Mouse (Mus musculus) CH12.LX (cell line): ENCODE data around the gene Maml2.

ENCODE experiments used
- CTCF ChIP-seq, 2 experiments: IDR thresholded peaks in 1 of 2; conservative IDR thresholded peaks in 1 of 2; 2 replicates each; pipeline ENCODE4 v1.5.1; 2011 to 2012; ENCODE audit warnings: low read depth in 2 of 2, low read length in 2 of 2, improper control_type of control experiment in 1 of 2, inconsistent platforms in 1 of 2, mild to moderate bottlenecking in 1 of 2, moderate library complexity in 1 of 2
- EP300 ChIP-seq: IDR thresholded peaks from 2 replicates; pipeline ENCODE4 v1.6.1; 2011; ENCODE audit warnings: low read length, improper control_type of control experiment
- MAFK ChIP-seq: IDR thresholded peaks from 2 replicates; pipeline ENCODE4 v1.6.1; 2011; ENCODE audit warnings: low read length, improper control_type of control experiment; ENCODE audit not compliant: insufficient replicate concordance
- NRF1 ChIP-seq: IDR thresholded peaks from 2 replicates; pipeline ENCODE4 v1.6.1; 2014; ENCODE audit warnings: low read depth, mild to moderate bottlenecking, inconsistent platforms, low read length, improper control_type of control experiment, moderate library complexity
- POLR2A ChIP-seq: IDR thresholded peaks from 2 replicates; pipeline ENCODE4 v1.6.1; 2011; ENCODE audit warnings: low read depth, mild to moderate bottlenecking, improper control_type of control experiment, low read length
- ZC3H11A ChIP-seq: IDR thresholded peaks from 2 replicates; pipeline ENCODE4 v1.6.1; 2012; ENCODE audit warnings: low read depth, mild to moderate bottlenecking, inconsistent platforms, low read length, improper control_type of control experiment
- ZKSCAN1 ChIP-seq: IDR thresholded peaks from 2 replicates; pipeline ENCODE4 v1.6.1; 2012; ENCODE audit warnings: low read depth, inconsistent platforms, low read length, improper control_type of control experiment, borderline replicate concordance
- ZNF384 ChIP-seq: IDR thresholded peaks from 2 replicates; pipeline ENCODE4 v1.6.1; 2012; ENCODE audit warnings: low read depth, low read length, improper control_type of control experiment, inconsistent platforms

- TF ChIP-seq ZC3H11A (no peak), CTCF (conservative IDR thresholded peaks at IDR 0.05 in 1 of 2, IDR thresholded peaks at IDR 0.05 in 1 of 2; ENCODE audit: low read depth in 2 of 2, low read length in 2 of 2) (no peak), ZKSCAN1 (no peak), NRF1 (no peak), POLR2A (no peak), MAFK (no peak), EP300 (no peak), ZNF384 (no peak)
These were observed 194.3 kb downstream of the Maml2 start for GRCm38 (mm10) chr9:13491854-13492620.
